Mouse (Mus musculus): ENCODE data around the gene Tmbim1. TPM values are rescaled to one million over a fixed set of nuclear protein-coding genes. Genes with fewer than 3 reads are reported as not detected.

Gene Tmbim1
- polyA plus RNA-seq, 1 experiment from 2014 or later, result 18.1 TPM

Other genes with a start within 250 kb of the Tmbim1 start
- 40.1 and 59.2 TPM in 2 replicates for gene Tns1, start 181.2 kb downstream of the Tmbim1 start, polyA plus RNA-seq (2014; fragmentation: Nextera tagmentation; extraction: Ambion mirVana)
- not detected in 2 replicates for gene Rufy4, start 180.1 kb downstream of the Tmbim1 start, polyA plus RNA-seq (2014; fragmentation: Nextera tagmentation; extraction: Ambion mirVana)
- 0.10 TPM in 1 of 2 replicates, not detected in the other for gene Cxcr2, start 151.6 kb downstream of the Tmbim1 start, polyA plus RNA-seq (2014; fragmentation: Nextera tagmentation; extraction: Ambion mirVana)
- gene Cxcr1, start 111.0 kb downstream of the Tmbim1 start, polyA plus RNA-seq (2014; fragmentation: Nextera tagmentation; extraction: Ambion mirVana), result not detected in 2 replicates
- gene Arpc2, start 69.5 kb downstream of the Tmbim1 start, polyA plus RNA-seq (2014; fragmentation: Nextera tagmentation; extraction: Ambion mirVana), result 378 and 417 TPM in 2 replicates
- gene Gpbar1, start 27.1 kb downstream of the Tmbim1 start, polyA plus RNA-seq (2014; fragmentation: Nextera tagmentation; extraction: Ambion mirVana), result 2.5 and 3.2 TPM in 2 replicates
- gene Aamp, start 20.9 kb downstream of the Tmbim1 start, polyA plus RNA-seq (2014; fragmentation: Nextera tagmentation; extraction: Ambion mirVana), result 249 and 258 TPM in 2 replicates
- gene Pnkd, start 20.7 kb downstream of the Tmbim1 start, polyA plus RNA-seq (2014; fragmentation: Nextera tagmentation; extraction: Ambion mirVana), result 126 and 154 TPM in 2 replicates
- 0.44 and 0.79 TPM in 2 replicates for gene Catip, start 56.5 kb upstream of the Tmbim1 start, polyA plus RNA-seq (2014; fragmentation: Nextera tagmentation; extraction: Ambion mirVana)
- 2.0 and 5.2 TPM in 2 replicates for gene Slc11a1, start 69.6 kb upstream of the Tmbim1 start, polyA plus RNA-seq (2014; fragmentation: Nextera tagmentation; extraction: Ambion mirVana)
- gene Ctdsp1, start 85.9 kb upstream of the Tmbim1 start, polyA plus RNA-seq (2014; fragmentation: Nextera tagmentation; extraction: Ambion mirVana), result 66.7 and 86.0 TPM in 2 replicates
- 2.8 and 6.7 TPM in 2 replicates for gene Vil1, start 103.8 kb upstream of the Tmbim1 start, polyA plus RNA-seq (2014; fragmentation: Nextera tagmentation; extraction: Ambion mirVana)
- gene Cnot9, start 200.4 kb upstream of the Tmbim1 start, polyA plus RNA-seq (2014; fragmentation: Nextera tagmentation; extraction: Ambion mirVana), result 76.1 and 92.9 TPM in 2 replicates
- gene Plcd4, start 237.3 kb upstream of the Tmbim1 start, polyA plus RNA-seq (2014; fragmentation: Nextera tagmentation; extraction: Ambion mirVana), result 1.0 and 1.2 TPM in 2 replicates
- 31.9 and 43.9 TPM in 2 replicates for gene Usp37, start 238.7 kb upstream of the Tmbim1 start, polyA plus RNA-seq (2014; fragmentation: Nextera tagmentation; extraction: Ambion mirVana)

All from kidney, embryonic 14.5 days (tissue).